Mouse (Mus musculus): ENCODE measurements around the gene Ppfibp1. TPM values are rescaled to one million over a fixed set of nuclear protein-coding genes. Genes with fewer than 3 reads are reported as not detected.

Ppfibp1 gene
- polyA plus RNA-seq, 1 experiment, result 15.5 TPM

- Histone ChIP-seq H3K4me3 (replicated peaks; ENCODE audit: control insufficient read depth, low read depth, low read length) (no peak overlapping the region), H3K27ac (ENCODE audit: control insufficient read depth, insufficient read depth, low read depth, low read length, poor library complexity) (no peak overlapping the region), H3K4me1 (ENCODE audit: control insufficient read depth, insufficient read depth, low read length) (no peaks in the 10 kb centered on the region; the same call in 1 of the 2 replicates)
- TF ChIP-seq CTCF (IDR thresholded peaks at IDR 0.05; ENCODE audit: control insufficient read depth, insufficient read depth, low read length) (no peak), POLR2A (IDR thresholded peaks at IDR 0.05; ENCODE audit: borderline replicate concordance, control insufficient read depth, low read depth, low read length) (no peak)
- 78% methylated on average over 2 of the region's 2 CpGs for WGBS
Measured at GRCm38 (mm10) chr6:146876820-146877219, 11.5 kb upstream of the Ppfibp1 start.

GRCm38 (mm10) chr6:146877425-146878045, 10.8 kb upstream of the Ppfibp1 start:
- Histone ChIP-seq H3K27ac (ENCODE audit: control insufficient read depth, insufficient read depth, low read depth, low read length, poor library complexity) (no peak overlapping the region), H3K4me1 (ENCODE audit: control insufficient read depth, insufficient read depth, low read length) (no peaks in the 10 kb centered on the region), H3K4me3 (replicated peaks; ENCODE audit: control insufficient read depth, low read depth, low read length) (no peak overlapping the region)
- no peak for TF ChIP-seq CTCF (IDR thresholded peaks at IDR 0.05; ENCODE audit: control insufficient read depth, insufficient read depth, low read length)
- TF ChIP-seq POLR2A (IDR thresholded peaks at IDR 0.05; ENCODE audit: borderline replicate concordance, control insufficient read depth, low read depth, low read length), result no peak
- WGBS, result 90% methylated on average over 12 of the region's 12 CpGs

DNA sequence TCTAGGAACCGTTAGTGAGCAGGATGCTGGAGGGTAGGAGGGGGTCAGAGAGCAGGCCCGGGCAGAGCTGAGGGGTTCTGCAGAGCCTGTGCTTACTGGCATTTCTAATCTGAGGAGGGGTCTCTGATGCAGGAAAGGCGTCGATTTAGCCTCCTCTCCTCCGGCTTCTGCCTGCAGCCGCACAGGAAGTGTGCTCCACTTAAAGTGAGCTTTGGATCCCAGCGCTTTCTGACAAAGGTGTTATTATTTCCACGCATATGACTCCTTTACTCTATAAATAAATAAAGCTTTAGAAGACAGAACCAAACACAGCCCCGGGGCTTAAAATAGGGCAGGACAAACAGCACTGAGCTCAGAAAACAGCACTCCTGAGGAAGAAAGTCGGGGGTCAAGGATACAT, 9.4 kb upstream of the Ppfibp1 start:
- H3K4me3 ChIP-seq (replicated peaks; ENCODE audit: control insufficient read depth, low read depth, low read length), result no peak overlapping the region
- TF ChIP-seq CTCF (IDR thresholded peaks at IDR 0.05; ENCODE audit: control insufficient read depth, insufficient read depth, low read length) (no peak), POLR2A (IDR thresholded peaks at IDR 0.05; ENCODE audit: borderline replicate concordance, control insufficient read depth, low read depth, low read length) (no peak)

GRCm38 (mm10) chr6:146879856-146880255, 8.4 kb upstream of the Ppfibp1 start:
- Histone ChIP-seq H3K27ac (ENCODE audit: control insufficient read depth, insufficient read depth, low read depth, low read length, poor library complexity) (no peak overlapping the region), H3K4me1 (ENCODE audit: control insufficient read depth, insufficient read depth, low read length) (no peaks in the 10 kb centered on the region), H3K4me3 (replicated peaks; ENCODE audit: control insufficient read depth, low read depth, low read length) (no peak overlapping the region)
- WGBS, result 86% methylated on average over 9 of the region's 9 CpGs
- no peak for TF ChIP-seq POLR2A (IDR thresholded peaks at IDR 0.05; ENCODE audit: borderline replicate concordance, control insufficient read depth, low read depth, low read length)
- no peak for TF ChIP-seq CTCF (IDR thresholded peaks at IDR 0.05; ENCODE audit: control insufficient read depth, insufficient read depth, low read length)

More for the DNA sequence above, 9.4 kb upstream of the Ppfibp1 start:
- no peak overlapping the region for H3K27ac ChIP-seq (ENCODE audit: control insufficient read depth, insufficient read depth, low read depth, low read length, poor library complexity)
- H3K4me1 ChIP-seq (ENCODE audit: control insufficient read depth, insufficient read depth, low read length), result no peaks in the 10 kb centered on the region
- WGBS, result 67% methylated on average over 10 of the region's 10 CpGs

DNA sequence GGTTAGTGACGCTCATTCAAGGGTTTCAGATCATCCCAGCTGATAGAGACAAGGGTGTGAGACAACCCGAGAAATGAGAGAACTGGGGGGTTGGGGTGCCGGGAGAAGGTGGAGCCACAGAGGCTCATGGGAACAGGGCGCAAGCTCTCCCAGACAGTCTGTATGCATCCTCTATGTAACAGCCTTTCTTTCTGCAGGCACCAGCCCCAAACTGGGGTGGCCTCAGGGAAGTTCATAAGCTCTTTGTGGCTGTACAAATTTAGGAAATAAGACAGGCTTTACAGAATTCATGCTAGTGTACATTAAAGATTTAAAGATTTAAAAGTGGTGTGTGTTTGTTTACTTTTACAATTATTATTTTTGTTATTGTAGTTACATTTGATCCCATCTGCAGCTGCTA, 8.0 kb upstream of the Ppfibp1 start:
- 71% methylated on average over 4 of the region's 4 CpGs for WGBS
- no peak overlapping the region for H3K27ac ChIP-seq (ENCODE audit: control insufficient read depth, insufficient read depth, low read depth, low read length, poor library complexity)
- no peak for TF ChIP-seq POLR2A (IDR thresholded peaks at IDR 0.05; ENCODE audit: borderline replicate concordance, control insufficient read depth, low read depth, low read length)
- H3K4me3 ChIP-seq (replicated peaks; ENCODE audit: control insufficient read depth, low read depth, low read length), result no peak overlapping the region
- no peaks in the 10 kb centered on the region for H3K4me1 ChIP-seq (ENCODE audit: control insufficient read depth, insufficient read depth, low read length)

DNA sequence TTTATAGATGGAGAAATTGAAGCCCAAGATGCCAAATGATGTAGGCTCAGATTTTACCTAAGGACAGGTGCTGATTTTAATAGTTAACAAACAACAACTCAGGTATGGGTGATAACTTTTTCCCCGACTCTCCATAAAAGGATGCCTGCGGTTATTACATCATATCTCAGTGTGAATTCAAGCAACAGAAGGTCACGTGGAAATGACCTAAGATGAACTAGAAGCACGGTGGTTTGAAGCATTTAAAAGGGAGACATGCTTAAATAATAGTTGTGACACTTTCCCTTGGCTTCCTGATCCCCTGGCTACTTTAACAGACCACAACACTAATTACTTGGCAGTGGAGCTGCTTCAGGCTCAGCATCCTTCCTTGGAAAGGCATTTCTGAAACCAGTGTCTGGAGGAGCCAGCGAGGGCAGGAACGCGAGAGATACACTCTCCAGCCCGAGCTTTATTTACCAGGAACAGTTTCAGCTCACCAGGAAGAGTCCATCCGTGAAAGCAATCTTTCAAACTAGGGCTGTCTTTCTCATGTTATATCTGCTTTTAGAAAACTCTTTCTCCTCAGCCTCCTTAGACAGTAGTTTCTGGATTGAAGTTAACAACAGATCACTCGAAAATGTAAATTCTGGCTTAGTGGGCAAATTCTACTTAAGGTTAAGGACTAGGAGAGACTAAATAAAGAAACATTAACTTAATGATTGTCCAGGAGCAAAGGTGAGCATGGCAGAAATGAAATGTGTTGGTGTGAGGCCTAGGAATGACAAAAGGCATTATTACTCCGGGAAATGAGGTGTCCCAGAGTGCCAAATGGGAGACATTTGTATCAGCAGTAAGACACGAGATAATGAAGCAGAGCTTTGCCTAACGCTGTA, 6.2 kb upstream of the Ppfibp1 start:
- TF ChIP-seq CTCF (IDR thresholded peaks at IDR 0.05; ENCODE audit: control insufficient read depth, insufficient read depth, low read length) (no peak), POLR2A (IDR thresholded peaks at IDR 0.05; ENCODE audit: borderline replicate concordance, control insufficient read depth, low read depth, low read length) (no peak)
- Histone ChIP-seq H3K4me3 (replicated peaks; ENCODE audit: control insufficient read depth, low read depth, low read length) (no peak overlapping the region), H3K27ac (ENCODE audit: control insufficient read depth, insufficient read depth, low read depth, low read length, poor library complexity) (no peak overlapping the region), H3K4me1 (ENCODE audit: control insufficient read depth, insufficient read depth, low read length) (no peaks in the 10 kb centered on the region)
- WGBS, result 67% methylated on average over 13 of the region's 13 CpGs

DNA sequence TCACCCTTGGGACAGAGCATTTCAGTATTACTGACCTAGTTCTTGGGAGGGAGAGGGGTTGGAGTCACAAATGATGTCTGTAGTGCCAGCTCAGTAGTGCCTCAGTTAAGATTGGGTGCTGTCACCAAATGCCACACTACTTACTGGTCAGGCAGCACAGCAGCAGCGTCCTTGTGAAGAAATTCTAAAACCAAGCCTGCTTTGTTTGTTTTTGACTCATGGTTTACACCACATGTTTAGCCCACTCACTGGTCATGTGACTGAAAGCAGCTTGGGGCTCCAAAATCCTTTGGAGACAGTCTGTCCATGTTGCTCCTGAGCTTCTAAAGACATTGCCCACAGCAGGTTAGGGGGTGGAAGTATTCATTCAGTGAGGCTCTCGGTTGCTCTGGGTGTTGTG, 4.9 kb upstream of the Ppfibp1 start:
- no peaks in the 10 kb centered on the region for H3K4me1 ChIP-seq (ENCODE audit: control insufficient read depth, insufficient read depth, low read length)
- H3K4me3 ChIP-seq (replicated peaks; ENCODE audit: control insufficient read depth, low read depth, low read length), result no peak overlapping the region
- TF ChIP-seq CTCF (IDR thresholded peaks at IDR 0.05; ENCODE audit: control insufficient read depth, insufficient read depth, low read length) (no peak), POLR2A (IDR thresholded peaks at IDR 0.05; ENCODE audit: borderline replicate concordance, control insufficient read depth, low read depth, low read length) (no peak)
- no peak overlapping the region for H3K27ac ChIP-seq (ENCODE audit: control insufficient read depth, insufficient read depth, low read depth, low read length, poor library complexity)
- 80% methylated on average over 2 of the region's 2 CpGs for WGBS

DNA sequence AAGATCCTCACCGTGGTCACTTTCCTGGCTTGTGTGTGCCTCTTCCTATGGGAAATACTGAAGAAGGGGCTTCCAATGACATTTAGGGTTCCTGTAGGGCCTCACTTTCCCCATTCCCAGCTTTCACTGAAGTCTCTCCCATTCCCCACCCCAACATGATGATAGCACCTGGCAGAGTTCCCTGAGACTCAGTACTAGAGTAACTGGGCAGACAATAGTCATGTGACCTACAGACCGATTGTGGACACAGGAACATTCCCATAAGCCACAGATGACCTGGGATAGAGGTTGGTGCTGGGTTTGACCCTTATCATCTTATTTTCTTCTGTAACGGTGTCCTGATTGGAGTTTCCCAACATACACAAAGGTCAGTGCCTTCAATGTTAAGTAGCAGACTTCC, 4.1 kb upstream of the Ppfibp1 start:
- H3K4me1 ChIP-seq (ENCODE audit: control insufficient read depth, insufficient read depth, low read length), result no peaks in the 10 kb centered on the region
- no peak overlapping the region for H3K27ac ChIP-seq (ENCODE audit: control insufficient read depth, insufficient read depth, low read depth, low read length, poor library complexity)
- TF ChIP-seq POLR2A (IDR thresholded peaks at IDR 0.05; ENCODE audit: borderline replicate concordance, control insufficient read depth, low read depth, low read length), result no peak
- TF ChIP-seq CTCF (IDR thresholded peaks at IDR 0.05; ENCODE audit: control insufficient read depth, insufficient read depth, low read length), result no peak
- 83% methylated on average over 3 of the region's 3 CpGs for WGBS
- no peak overlapping the region for H3K4me3 ChIP-seq (replicated peaks; ENCODE audit: control insufficient read depth, low read depth, low read length)
